Mouse (Mus musculus): ENCODE measurements around the gene Pop4. TPM values are rescaled to one million over a fixed set of nuclear protein-coding genes. Genes with fewer than 3 reads are reported as not detected.
A peak's percentile ranks its signal among the peaks of the same experiment; 100 is the strongest.
"Not testable (repeated sequence)": the region's sequence is repeated elsewhere in the genome, so short reads cannot be mapped to it uniquely, and the experiment has no call there.

Gene Pop4
- 94.5 and 95.0 TPM in 2 replicates for polyA plus RNA-seq (2014; fragmentation: Nextera tagmentation; extraction: Ambion mirVana)

GRCm38 (mm10) chr7:38270703-38271510 is at the start of gene Pop4:
Gene Pop4, minus strand, starts transcription at chr7:38271423.
- peak; percentile 94 for ATAC-seq (ENCODE audit: insufficient read depth, low FRiP score, low TSS enrichment)
- under 1% methylated on average over 38 of the region's 38 CpGs for WGBS
- no peak within 1 kb of the TSS for H3K27ac ChIP-seq (ENCODE audit: low read depth, low read length)

GRCm38 (mm10) chr7:38320641-38321040 is 49.4 kb upstream of the Pop4 start:
- no peaks in the 10 kb centered on the region for H3K36me3 ChIP-seq (ENCODE audit: control insufficient read depth, insufficient read depth, low read length)
- no peak overlapping the region for H3K4me3 ChIP-seq (ENCODE audit: low read depth, low read length)
- no peak overlapping the region for H3K9ac ChIP-seq (ENCODE audit: low read length)
- no peaks in the 10 kb centered on the region for H3K27me3 ChIP-seq (ENCODE audit: control insufficient read depth, insufficient read depth, low read length)
- ATAC-seq (ENCODE audit: insufficient read depth, low FRiP score, low TSS enrichment) (no peak), DNase-seq (ENCODE audit: low spot score) (no peak)
- 89% methylated on average over 2 of the region's 2 CpGs for WGBS
- H3K9me3 ChIP-seq (ENCODE audit: control insufficient read depth, low read length): no peaks in the 10 kb centered on the region
- no peak overlapping the region for H3K4me2 ChIP-seq (ENCODE audit: low read depth)
- H3K27ac ChIP-seq (ENCODE audit: low read depth, low read length): no peak overlapping the region
- no peaks in the 10 kb centered on the region for H3K4me1 ChIP-seq (ENCODE audit: control insufficient read depth, insufficient read depth, low read length)

More at GRCm38 (mm10) chr7:38270703-38271510, at the start of gene Pop4:
- peaks cover 4% of the 10 kb centered on the region for H3K36me3 ChIP-seq (ENCODE audit: control insufficient read depth, insufficient read depth, low read length)
- H3K4me2 ChIP-seq (ENCODE audit: low read depth): peak within 1 kb of the TSS; percentile 58
- no peaks in the 10 kb centered on the region for H3K9me3 ChIP-seq (ENCODE audit: control insufficient read depth, low read length)
- H3K4me3 ChIP-seq (ENCODE audit: low read depth, low read length): peak within 1 kb of the TSS; percentile 68
- peak within 1 kb of the TSS; percentile 71 for H3K9ac ChIP-seq (ENCODE audit: low read length)
- H3K4me1 ChIP-seq (ENCODE audit: control insufficient read depth, insufficient read depth, low read length): peaks cover 8% of the 10 kb centered on the region; the same call in 1 of the 2 replicates
- H3K27me3 ChIP-seq (ENCODE audit: control insufficient read depth, insufficient read depth, low read length): no peaks in the 10 kb centered on the region
- DNase-seq (ENCODE audit: low spot score): peak; percentile 93

GRCm38 (mm10) chr7:38282192-38282591 is 11.0 kb upstream of the Pop4 start:
- H3K36me3 ChIP-seq (ENCODE audit: control insufficient read depth, insufficient read depth, low read length); DNase-seq (ENCODE audit: low spot score); H3K27me3 ChIP-seq (ENCODE audit: control insufficient read depth, insufficient read depth, low read length); ATAC-seq (ENCODE audit: insufficient read depth, low FRiP score, low TSS enrichment); H3K9me3 ChIP-seq (ENCODE audit: control insufficient read depth, low read length); H3K4me1 ChIP-seq (ENCODE audit: control insufficient read depth, insufficient read depth, low read length); H3K4me3 ChIP-seq (ENCODE audit: low read depth, low read length); H3K9ac ChIP-seq (ENCODE audit: low read length); H3K4me2 ChIP-seq (ENCODE audit: low read depth); H3K27ac ChIP-seq (ENCODE audit: low read depth, low read length): not testable (repeated sequence)
- WGBS: 23% methylated on average over 4 of the region's 4 CpGs

GRCm38 (mm10) chr7:38272551-38272950 is 1.3 kb upstream of the Pop4 start:
- Histone ChIP-seq H3K4me2 (ENCODE audit: low read depth) (no peak overlapping the region), H3K27me3 (ENCODE audit: control insufficient read depth, insufficient read depth, low read length) (no peaks in the 10 kb centered on the region), H3K36me3 (ENCODE audit: control insufficient read depth, insufficient read depth, low read length) (peaks cover 2% of the 10 kb centered on the region), H3K9me3 (ENCODE audit: control insufficient read depth, low read length) (no peaks in the 10 kb centered on the region), H3K9ac (ENCODE audit: low read length) (no peak overlapping the region), H3K4me3 (ENCODE audit: low read depth, low read length) (no peak overlapping the region), H3K27ac (ENCODE audit: low read depth, low read length) (no peak overlapping the region), H3K4me1 (ENCODE audit: control insufficient read depth, insufficient read depth, low read length) (peaks cover 8% of the 10 kb centered on the region; the same call in 1 of the 2 replicates)
- DNase-seq (ENCODE audit: low spot score) (no peak), ATAC-seq (ENCODE audit: insufficient read depth, low FRiP score, low TSS enrichment) (no peak)

- Histone ChIP-seq H3K9me3 (ENCODE audit: control insufficient read depth, low read length) (no peaks in the 10 kb centered on the region), H3K27ac (ENCODE audit: low read depth, low read length) (no peak overlapping the region), H3K36me3 (ENCODE audit: control insufficient read depth, insufficient read depth, low read length) (peaks cover 2% of the 10 kb centered on the region), H3K4me2 (ENCODE audit: low read depth) (peak overlapping the region; percentile 47), H3K27me3 (ENCODE audit: control insufficient read depth, insufficient read depth, low read length) (no peaks in the 10 kb centered on the region), H3K4me3 (ENCODE audit: low read depth, low read length) (peak overlapping the region; percentile 68), H3K9ac (ENCODE audit: low read length) (peak overlapping the region; percentile 71), H3K4me1 (ENCODE audit: control insufficient read depth, insufficient read depth, low read length) (peaks cover 8% of the 10 kb centered on the region; the same call in 1 of the 2 replicates)
- 17% methylated on average over 4 of the region's 4 CpGs for WGBS
- ATAC-seq (ENCODE audit: insufficient read depth, low FRiP score, low TSS enrichment) (no peak), DNase-seq (ENCODE audit: low spot score) (no peak)
Measured at GRCm38 (mm10) chr7:38271859-38272258, 636 bp upstream of the Pop4 start.

- Histone ChIP-seq H3K27ac (ENCODE audit: low read depth, low read length) (no peak overlapping the region), H3K36me3 (ENCODE audit: control insufficient read depth, insufficient read depth, low read length) (peaks cover 2% of the 10 kb centered on the region), H3K9ac (ENCODE audit: low read length) (peak overlapping the region; percentile 71), H3K9me3 (ENCODE audit: control insufficient read depth, low read length) (no peaks in the 10 kb centered on the region), H3K4me1 (ENCODE audit: control insufficient read depth, insufficient read depth, low read length) (peaks cover 8% of the 10 kb centered on the region; the same call in 1 of the 2 replicates), H3K4me3 (ENCODE audit: low read depth, low read length) (peak overlapping the region; percentile 68), H3K27me3 (ENCODE audit: control insufficient read depth, insufficient read depth, low read length) (no peaks in the 10 kb centered on the region), H3K4me2 (ENCODE audit: low read depth) (peak overlapping the region; percentile 47)
- ATAC-seq (ENCODE audit: insufficient read depth, low FRiP score, low TSS enrichment) (no peak), DNase-seq (ENCODE audit: low spot score) (no peak)
- WGBS: 0% methylated on average over 11 of the region's 11 CpGs
Measured at GRCm38 (mm10) chr7:38271511-38271811, 238 bp upstream of the Pop4 start.

GRCm38 (mm10) chr7:38267006-38267680 is 4.1 kb downstream of the Pop4 start:
- Histone ChIP-seq H3K4me1 (ENCODE audit: control insufficient read depth, insufficient read depth, low read length) (peaks cover 8% of the 10 kb centered on the region; the same call in 1 of the 2 replicates), H3K27ac (ENCODE audit: low read depth, low read length) (no peak overlapping the region), H3K9me3 (ENCODE audit: control insufficient read depth, low read length) (no peaks in the 10 kb centered on the region), H3K4me2 (ENCODE audit: low read depth) (no peak overlapping the region), H3K27me3 (ENCODE audit: control insufficient read depth, insufficient read depth, low read length) (no peaks in the 10 kb centered on the region), H3K4me3 (ENCODE audit: low read depth, low read length) (no peak overlapping the region), H3K36me3 (ENCODE audit: control insufficient read depth, insufficient read depth, low read length) (peaks cover 12% of the 10 kb centered on the region), H3K9ac (ENCODE audit: low read length) (no peak overlapping the region)
- ATAC-seq (ENCODE audit: insufficient read depth, low FRiP score, low TSS enrichment): no peak
- 89% methylated on average over 8 of the region's 8 CpGs for WGBS
- peak; percentile 55 for DNase-seq (ENCODE audit: low spot score)

- DNase-seq (ENCODE audit: low spot score): no peak
Measured at GRCm38 (mm10) chr7:38262406-38262805, 8.8 kb downstream of the Pop4 start.

More at GRCm38 (mm10) chr7:38262406-38262805, 8.8 kb downstream of the Pop4 start:
- Histone ChIP-seq H3K9ac (ENCODE audit: low read length) (no peak overlapping the region), H3K36me3 (ENCODE audit: control insufficient read depth, insufficient read depth, low read length) (peaks cover 10% of the 10 kb centered on the region), H3K4me2 (ENCODE audit: low read depth) (no peak overlapping the region), H3K27ac (ENCODE audit: low read depth, low read length) (no peak overlapping the region), H3K27me3 (ENCODE audit: control insufficient read depth, insufficient read depth, low read length) (no peaks in the 10 kb centered on the region), H3K4me3 (ENCODE audit: low read depth, low read length) (no peak overlapping the region), H3K4me1 (ENCODE audit: control insufficient read depth, insufficient read depth, low read length) (no peaks in the 10 kb centered on the region), H3K9me3 (ENCODE audit: control insufficient read depth, low read length) (no peaks in the 10 kb centered on the region)
- 93% methylated on average over 5 of the region's 5 CpGs for WGBS
- no peak for ATAC-seq (ENCODE audit: insufficient read depth, low FRiP score, low TSS enrichment)
